ENCODE assay signal across 12 mouse cellular contexts in genomic region chr11:71557412-71557811, GRCm38 (mm10).
DNase-seq lines count a peak whose midpoint lies in the region; ATAC-seq and TF ChIP-seq lines count a peak whose summit lies in the region.
"Had no signal": no experiment of that assay in that cellular context is flagged by ENCODE, and none has a peak within 500 bp of the region (broad histone marks: within the 10 kb centered on the region; RNA-seq: fewer than 3 reads in every experiment).

No protein-coding gene starts in this region.

- H3K4me2 ChIP-seq in forebrain, postnatal 0 days (ENCODE audit: low read depth), result no peak overlapping the region
- H3K4me2 ChIP-seq: hindbrain, embryonic 12.5 days; liver, embryonic 13.5 days had no signal

- 0 out of 2 replicates have a peak, but pooled peaks have one; percentile 17 for TF ChIP-seq CTCF in forebrain, postnatal 0 days (IDR thresholded peaks at IDR 0.05; ENCODE audit: low read depth)
- TF ChIP-seq CTCF in layer of hippocampus, adult 2 months (conservative IDR thresholded peaks at IDR 0.05), result peak; percentile 57

- DNase-seq in forebrain, postnatal 0 days, result no peak
- DNase-seq in forebrain, embryonic 10.5 days (ENCODE audit: extremely low spot score, low spot score), result no peak
- DNase-seq in layer of hippocampus, adult 2 months (ENCODE audit: low spot score in 2 of 2), result no peak
- no peak for DNase-seq in layer of hippocampus, postnatal 10 days (ENCODE audit: low spot score in 2 of 2)
- DNase-seq in A20 (ENCODE audit: low read depth, low spot score) (peak; percentile 2), WW6 (ENCODE audit: low read depth, low spot score) (peak; percentile 22)
- DNase-seq in right cerebral cortex, adult 18-20 months, result no peak
- DNase-seq: heart, adult 18-20 months; liver, embryonic 13.5 days; right cerebral cortex, postnatal 4 days had no signal

- H3K36me3 ChIP-seq in forebrain, postnatal 0 days (ENCODE audit: insufficient read depth), result no peaks in the 10 kb centered on the region
- no peaks in the 10 kb centered on the region for H3K36me3 ChIP-seq in forebrain, embryonic 10.5 days (replicated peaks)
- H3K36me3 ChIP-seq: hindbrain, embryonic 12.5 days; liver, embryonic 13.5 days had no signal

- no peak overlapping the region for H3K27ac ChIP-seq in forebrain, postnatal 0 days (ENCODE audit: low read depth, low read length)
- no peak overlapping the region for H3K27ac ChIP-seq in forebrain, embryonic 10.5 days
- no peak overlapping the region for H3K27ac ChIP-seq in layer of hippocampus, adult 2 months
- H3K27ac ChIP-seq: hindbrain, embryonic 12.5 days; liver, embryonic 13.5 days had no signal

- ATAC-seq in forebrain, postnatal 0 days, result no peak
- no peak for ATAC-seq in monocyte, adult 5-6 weeks (replicated peaks; ENCODE audit: insufficient number of reproducible peaks, low FRiP score, low TSS enrichment, poor library complexity, severe bottlenecking)

- no peaks in the 10 kb centered on the region for H3K9me3 ChIP-seq in forebrain, postnatal 0 days (ENCODE audit: low read length)
- H3K9me3 ChIP-seq in forebrain, embryonic 10.5 days, result no peaks in the 10 kb centered on the region
- H3K9me3 ChIP-seq: hindbrain, embryonic 12.5 days; liver, embryonic 13.5 days had no signal

- no peak overlapping the region for H3K9ac ChIP-seq in forebrain, postnatal 0 days
- H3K9ac ChIP-seq: hindbrain, embryonic 12.5 days; liver, embryonic 13.5 days had no signal

- no peaks in the 10 kb centered on the region for H3K27me3 ChIP-seq in forebrain, postnatal 0 days (ENCODE audit: insufficient read depth, low read length)
- H3K27me3 ChIP-seq in forebrain, embryonic 10.5 days (ENCODE audit: poor library complexity, severe bottlenecking), result no peaks in the 10 kb centered on the region
- H3K27me3 ChIP-seq: hindbrain, embryonic 12.5 days; liver, embryonic 13.5 days had no signal

- H3K4me1 ChIP-seq in forebrain, postnatal 0 days (ENCODE audit: insufficient read depth), result no peaks in the 10 kb centered on the region
- H3K4me1 ChIP-seq in forebrain, embryonic 10.5 days, result no peaks in the 10 kb centered on the region
- H3K4me1 ChIP-seq: hindbrain, embryonic 12.5 days; liver, embryonic 13.5 days had no signal

- no peak overlapping the region for H3K4me3 ChIP-seq in forebrain, postnatal 0 days (ENCODE audit: low read depth, low read length)
- H3K4me3 ChIP-seq in forebrain, embryonic 10.5 days, result no peak overlapping the region
- H3K4me3 ChIP-seq in layer of hippocampus, adult 2 months, result no peak overlapping the region
- H3K4me3 ChIP-seq: hindbrain, embryonic 12.5 days; liver, embryonic 13.5 days had no signal

- 95% methylated on average over 3 of the region's 3 CpGs for WGBS in forebrain, postnatal 0 days
- 83% methylated on average over 3 of the region's 3 CpGs for WGBS in forebrain, embryonic 10.5 days

Comparison
In these comparisons a context has a peak if more than half of its experiments do, and no peak if none do; other contexts are left out.
1. DNase-seq: peak in A20 (single experiment) and WW6 (single experiment); none in forebrain, postnatal 0 days (single experiment), forebrain, embryonic 10.5 days (single experiment), layer of hippocampus, adult 2 months (0 of 2), layer of hippocampus, postnatal 10 days (0 of 2) and right cerebral cortex, adult 18-20 months (single experiment).